Comparison of ENCODE assay signal across 14 mouse cellular contexts in genomic region chr13:38343202-38343601, GRCm38 (mm10). TPM values are rescaled to one million over a fixed set of nuclear protein-coding genes. Genes with fewer than 3 reads are reported as not detected.
A peak's percentile ranks its signal among the peaks of the same experiment; 100 is the strongest.
DNase-seq lines count a peak whose midpoint lies in the region; TF ChIP-seq lines count a peak whose summit lies in the region.
"Had no signal": no experiment of that assay in that cellular context is flagged by ENCODE, and none has a peak within 500 bp of the region (broad histone marks: within the 10 kb centered on the region; RNA-seq: fewer than 3 reads in every experiment).

No protein-coding gene starts in this region.

- no peak overlapping the region for H3K27ac ChIP-seq in left cerebral cortex, adult 2 months
- H3K27ac ChIP-seq: heart, embryonic 15.5 days; hindbrain, embryonic 12.5 days; limb, embryonic 13.5 days; lung, embryonic 15.5 days; midbrain, embryonic 10.5 days had no signal

- H3K4me3 ChIP-seq in left cerebral cortex, adult 2 months: no peak overlapping the region
- H3K4me3 ChIP-seq: heart, embryonic 15.5 days; hindbrain, embryonic 12.5 days; limb, embryonic 13.5 days; lung, embryonic 15.5 days; midbrain, embryonic 10.5 days had no signal

- intact Hi-C loops in left cerebral cortex, adult 2 months (cut with DNase I): loop anchor here (2.0 to 5.0 kb wide), 4 partner anchors 96 to 252 kb away; no protein-coding TSS in a partner anchor

- no peaks in the 10 kb centered on the region for H3K36me3 ChIP-seq in splenic B cell, adult 2 months (ENCODE audit: control insufficient read depth, insufficient read depth, low read length, poor library complexity, severe bottlenecking)
- H3K36me3 ChIP-seq: G1E; heart, embryonic 15.5 days; hindbrain, embryonic 12.5 days; limb, embryonic 13.5 days; lung, embryonic 15.5 days; midbrain, embryonic 10.5 days had no signal

- no peaks in the 10 kb centered on the region for H3K27me3 ChIP-seq in splenic B cell, adult 2 months (ENCODE audit: control insufficient read depth, insufficient read depth, low read length, poor library complexity, severe bottlenecking)

- no peak for DNase-seq in left cerebral cortex, adult 2 months (ENCODE audit: extremely low spot score in 1 of 2, low spot score in 2 of 2)
- no peak for DNase-seq in left cerebral cortex, adult 11 months (ENCODE audit: low spot score)
- peak; percentile 12 for DNase-seq in retina, embryonic 14.5 days (ENCODE audit: low spot score)
- no peak for DNase-seq in retina, postnatal 1 day
- DNase-seq in Muller cell, postnatal 12 days (ENCODE audit: inconsistent ontology term): peak; percentile 6
- DNase-seq in splenic B cell, adult 2 months (ENCODE audit: low read depth, low spot score): peak; percentile 32
- DNase-seq in kidney, adult 11 months: no peak
- no peak for DNase-seq in adipocyte (ENCODE audit: low spot score)

- peak; percentile 13 for TF ChIP-seq CTCF in left cerebral cortex, adult 2 months (IDR thresholded peaks at IDR 0.05)

RNA-seq across cellular contexts. Expression of gene Bmp6, which starts 1.7 kb away (rescaled TPM):
- total RNA-seq in left cerebral cortex, adult 2 months (2021): 10 to 100 TPM in 1 of 2 experiments, 1 to 10 TPM in 1; 8.9 to 10.8 TPM

Comparison
In these comparisons a context has a peak if more than half of its experiments do, and no peak if none do; other contexts are left out.
1. DNase-seq: peak in retina, embryonic 14.5 days (single experiment), Muller cell, postnatal 12 days (single experiment) and splenic B cell, adult 2 months (single experiment); none in left cerebral cortex, adult 2 months (0 of 2), left cerebral cortex, adult 11 months (single experiment), retina, postnatal 1 day (single experiment), kidney, adult 11 months (single experiment) and adipocyte (single experiment).